Mouse (Mus musculus) T-helper 17 cell (primary cell): ENCODE data around the gene Slc5a4a.

ENCODE experiments used
- in situ Hi-C, 2 experiments: fragments of 300-600 bp; cut with MboI, MseI; formaldehyde crosslinking; loops; 1 replicate in 1 of 2; 2 replicates in 1 of 2; pipeline ENCODE4 v1.15.1; 2025; ENCODE audit warnings: high pct_unique_total_duplicates in 2 of 2

Slc5a4a gene

DNA sequence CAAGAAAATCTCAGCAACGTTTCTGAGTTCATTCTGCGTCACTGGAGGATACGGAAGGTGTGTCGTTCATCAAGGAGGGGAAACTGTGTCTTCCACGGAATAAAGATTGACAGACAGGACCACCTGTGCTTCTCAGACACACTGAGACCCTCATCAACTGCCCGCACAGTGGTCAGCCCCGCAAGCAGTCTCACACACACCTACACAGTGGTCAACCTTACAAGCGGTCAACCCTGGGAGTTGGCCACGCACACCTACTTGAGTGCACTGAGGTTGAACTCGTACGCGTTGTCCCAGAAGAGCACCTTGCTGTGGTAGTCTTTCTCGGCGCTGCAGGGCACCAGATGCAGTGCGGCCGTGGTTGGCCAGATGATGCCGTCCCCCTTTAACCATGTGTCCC is 69.8 kb downstream of the Slc5a4a start:
- in situ Hi-C loops: no loop called here

- in situ Hi-C loops: no loop called here
Observed at GRCm38 (mm10) chr10:76218240-76218639, 71.0 kb downstream of the Slc5a4a start.

GRCm38 (mm10) chr10:76225944-76226343 is 78.7 kb downstream of the Slc5a4a start:
- in situ Hi-C loops: no loop called here

DNA sequence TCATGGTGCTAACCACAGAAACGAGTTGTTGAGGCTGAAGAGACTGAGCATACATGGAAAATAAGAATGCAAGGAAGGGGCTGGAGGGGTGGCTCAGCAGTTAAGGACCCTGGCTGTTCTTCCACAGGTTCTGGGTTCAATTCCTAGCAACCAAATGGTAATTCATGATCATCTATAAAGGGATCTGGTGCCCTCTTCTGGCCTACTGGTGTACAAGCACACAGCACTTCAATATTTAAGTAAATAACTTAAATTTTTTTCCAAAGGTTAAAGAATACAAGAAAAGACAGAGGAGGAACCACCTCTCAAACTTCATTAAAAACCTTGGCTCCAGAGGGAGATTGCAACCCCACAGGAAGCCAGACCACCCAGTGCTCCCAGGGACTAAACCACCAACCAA is 82.4 kb downstream of the Slc5a4a start:
- in situ Hi-C loops: no loop called here

DNA sequence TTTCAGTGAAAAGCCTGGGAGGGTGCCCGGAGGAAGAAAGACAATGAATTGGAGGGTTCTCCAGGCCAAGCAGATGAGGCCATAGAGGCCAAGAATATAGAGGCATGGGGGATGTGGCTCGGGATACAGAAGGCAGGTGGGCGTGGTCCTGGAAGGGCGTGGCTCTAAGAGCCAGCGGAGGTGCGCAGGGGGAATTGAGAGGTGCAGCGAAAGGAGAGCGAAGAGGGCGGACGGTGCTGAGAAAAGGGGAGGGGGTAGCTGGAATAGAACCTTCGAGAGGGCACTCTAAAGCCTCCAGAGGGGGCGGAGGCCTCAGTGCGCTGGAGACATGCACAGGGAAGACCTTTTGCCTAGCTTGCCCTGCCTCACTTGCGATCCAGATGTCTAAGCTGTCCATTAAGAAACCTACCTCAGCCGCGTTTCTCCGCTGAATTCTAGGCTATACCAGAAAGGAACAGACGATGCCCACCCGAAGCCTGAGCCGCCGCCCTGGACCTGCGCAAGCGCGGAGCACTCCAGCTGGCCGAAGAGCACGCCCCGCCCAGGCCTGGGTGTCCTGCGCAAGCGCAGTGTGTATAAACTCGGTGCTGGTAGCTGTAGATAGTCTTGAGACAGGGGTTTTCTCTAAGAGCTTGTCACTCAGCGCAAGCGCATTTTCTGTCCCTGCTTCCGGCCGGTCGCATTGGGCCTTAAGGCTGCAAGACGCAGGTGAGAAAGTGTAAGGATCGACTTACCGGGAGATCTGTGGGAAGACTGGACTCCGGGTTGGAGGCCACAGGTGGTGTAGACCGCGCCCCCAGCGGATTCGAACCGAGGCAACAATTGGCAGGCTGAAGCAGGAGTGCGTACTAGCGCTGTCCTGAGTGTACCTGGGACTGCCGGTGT is 90.3 kb downstream of the Slc5a4a start, which contains the start of gene Prmt2:
TSS of gene Prmt2 (minus strand) at position 525 of the 885 bp plus-strand sequence.
- in situ Hi-C loops: no loop called here
